Mouse (Mus musculus): ENCODE measurements around the gene Cst6. TPM values are rescaled to one million over a fixed set of nuclear protein-coding genes. Genes with fewer than 3 reads are reported as not detected.

The Cst6 gene
- polyA plus RNA-seq, 1 experiment from 2014 or later: 0.69 TPM

- H3K4me1 ChIP-seq (ENCODE audit: control insufficient read depth, insufficient read depth, low read length): no peaks in the 10 kb centered on the region
- DNase-seq (ENCODE audit: low spot score) (no peak), ATAC-seq (replicated peaks; ENCODE audit: insufficient number of reproducible peaks, low FRiP score, low TSS enrichment, low read depth) (no peak)
- no peak overlapping the region for H3K4me3 ChIP-seq (ENCODE audit: low read depth, low read length)
- H3K27me3 ChIP-seq (ENCODE audit: control insufficient read depth, insufficient read depth, low read length): no peaks in the 10 kb centered on the region
- H3K4me2 ChIP-seq (ENCODE audit: low read depth, low read length): no peak overlapping the region
- H3K9ac ChIP-seq (replicated peaks; ENCODE audit: low read length): no peak overlapping the region
- no peaks in the 10 kb centered on the region for H3K9me3 ChIP-seq (replicated peaks; ENCODE audit: control insufficient read depth, low read length)
- 72% methylated on average over 19 of the region's 19 CpGs for WGBS
- no peaks in the 10 kb centered on the region for H3K36me3 ChIP-seq (replicated peaks; ENCODE audit: control insufficient read depth, insufficient read depth, low read depth, low read length)
- H3K27ac ChIP-seq (replicated peaks; ENCODE audit: low read depth, low read length): no peak overlapping the region
Observed at GRCm38 (mm10) chr19:5327970-5328369, 21.4 kb downstream of the Cst6 start.

- no peaks in the 10 kb centered on the region for H3K4me1 ChIP-seq (ENCODE audit: control insufficient read depth, insufficient read depth, low read length)
- no peaks in the 10 kb centered on the region for H3K9me3 ChIP-seq (replicated peaks; ENCODE audit: control insufficient read depth, low read length)
- H3K4me3 ChIP-seq (ENCODE audit: low read depth, low read length): no peak overlapping the region
- 67% methylated on average over 17 of the region's 17 CpGs for WGBS
- no peak overlapping the region for H3K9ac ChIP-seq (replicated peaks; ENCODE audit: low read length)
- H3K27ac ChIP-seq (replicated peaks; ENCODE audit: low read depth, low read length): no peak overlapping the region
- ATAC-seq (replicated peaks; ENCODE audit: insufficient number of reproducible peaks, low FRiP score, low TSS enrichment, low read depth) (no peak), DNase-seq (ENCODE audit: low spot score) (no peak)
- no peaks in the 10 kb centered on the region for H3K36me3 ChIP-seq (replicated peaks; ENCODE audit: control insufficient read depth, insufficient read depth, low read depth, low read length)
- H3K4me2 ChIP-seq (ENCODE audit: low read depth, low read length): no peak overlapping the region
- no peaks in the 10 kb centered on the region for H3K27me3 ChIP-seq (ENCODE audit: control insufficient read depth, insufficient read depth, low read length)
Observed at GRCm38 (mm10) chr19:5323801-5324200, 25.6 kb downstream of the Cst6 start.

GRCm38 (mm10) chr19:5313189-5313588 is 36.2 kb downstream of the Cst6 start:
- H3K36me3 ChIP-seq (replicated peaks; ENCODE audit: control insufficient read depth, insufficient read depth, low read depth, low read length): no peaks in the 10 kb centered on the region
- 88% methylated on average over 8 of the region's 8 CpGs for WGBS
- H3K9ac ChIP-seq (replicated peaks; ENCODE audit: low read length): no peak overlapping the region
- no peaks in the 10 kb centered on the region for H3K27me3 ChIP-seq (ENCODE audit: control insufficient read depth, insufficient read depth, low read length)
- DNase-seq (ENCODE audit: low spot score) (no peak), ATAC-seq (replicated peaks; ENCODE audit: insufficient number of reproducible peaks, low FRiP score, low TSS enrichment, low read depth) (no peak)
- no peak overlapping the region for H3K27ac ChIP-seq (replicated peaks; ENCODE audit: low read depth, low read length)
- H3K4me3 ChIP-seq (ENCODE audit: low read depth, low read length): no peak overlapping the region
- H3K4me2 ChIP-seq (ENCODE audit: low read depth, low read length): no peak overlapping the region
- H3K4me1 ChIP-seq (ENCODE audit: control insufficient read depth, insufficient read depth, low read length): no peaks in the 10 kb centered on the region
- peaks cover 3% of the 10 kb centered on the region; the same call in 1 of the 2 replicates for H3K9me3 ChIP-seq (replicated peaks; ENCODE audit: control insufficient read depth, low read length)

- Histone ChIP-seq H3K27ac (replicated peaks; ENCODE audit: low read depth, low read length) (no peak overlapping the region), H3K4me2 (ENCODE audit: low read depth, low read length) (no peak overlapping the region), H3K9me3 (replicated peaks; ENCODE audit: control insufficient read depth, low read length) (no peaks in the 10 kb centered on the region; the same call in 1 of the 2 replicates), H3K4me3 (ENCODE audit: low read depth, low read length) (no peak overlapping the region), H3K9ac (replicated peaks; ENCODE audit: low read length) (no peak overlapping the region), H3K36me3 (replicated peaks; ENCODE audit: control insufficient read depth, insufficient read depth, low read depth, low read length) (no peaks in the 10 kb centered on the region; the same call in 1 of the 2 replicates), H3K4me1 (ENCODE audit: control insufficient read depth, insufficient read depth, low read length) (0 out of 2 replicates have a peak, but pooled peaks cover 2% of the 10 kb centered on the region), H3K27me3 (ENCODE audit: control insufficient read depth, insufficient read depth, low read length) (no peaks in the 10 kb centered on the region)
- no peak for ATAC-seq (replicated peaks; ENCODE audit: insufficient number of reproducible peaks, low FRiP score, low TSS enrichment, low read depth)
- WGBS: 79% methylated on average over 7 of the region's 7 CpGs
- DNase-seq (ENCODE audit: low spot score): peak; percentile 48
Observed at GRCm38 (mm10) chr19:5309025-5309424, 40.3 kb downstream of the Cst6 start.

GRCm38 (mm10) chr19:5306968-5307734 is 42.2 kb downstream of the Cst6 start:
- Histone ChIP-seq H3K9me3 (replicated peaks; ENCODE audit: control insufficient read depth, low read length) (no peaks in the 10 kb centered on the region; the same call in 1 of the 2 replicates), H3K9ac (replicated peaks; ENCODE audit: low read length) (peak overlapping the region; percentile 13; the same call in 1 of the 2 replicates), H3K27me3 (ENCODE audit: control insufficient read depth, insufficient read depth, low read length) (no peaks in the 10 kb centered on the region), H3K27ac (replicated peaks; ENCODE audit: low read depth, low read length) (no peak overlapping the region), H3K4me1 (ENCODE audit: control insufficient read depth, insufficient read depth, low read length) (0 out of 2 replicates have a peak, but pooled peaks cover 2% of the 10 kb centered on the region), H3K4me2 (ENCODE audit: low read depth, low read length) (peak overlapping the region; percentile 36), H3K36me3 (replicated peaks; ENCODE audit: control insufficient read depth, insufficient read depth, low read depth, low read length) (no peaks in the 10 kb centered on the region; the same call in none of the 2 replicates), H3K4me3 (ENCODE audit: low read depth, low read length) (0 out of 2 replicates have a peak overlapping the region, but pooled peaks have one; percentile 14)
- ATAC-seq (replicated peaks; ENCODE audit: insufficient number of reproducible peaks, low FRiP score, low TSS enrichment, low read depth): no peak
- WGBS: 35% methylated on average over 98 of the region's 98 CpGs
- peak; percentile 39 for DNase-seq (ENCODE audit: low spot score)

- no peak overlapping the region for H3K9ac ChIP-seq (replicated peaks; ENCODE audit: low read length)
- H3K36me3 ChIP-seq (replicated peaks; ENCODE audit: control insufficient read depth, insufficient read depth, low read depth, low read length): no peaks in the 10 kb centered on the region; the same call in none of the 2 replicates
- no peak overlapping the region for H3K4me3 ChIP-seq (ENCODE audit: low read depth, low read length)
- H3K9me3 ChIP-seq (replicated peaks; ENCODE audit: control insufficient read depth, low read length): no peaks in the 10 kb centered on the region; the same call in 1 of the 2 replicates
- H3K4me2 ChIP-seq (ENCODE audit: low read depth, low read length): no peak overlapping the region
- H3K4me1 ChIP-seq (ENCODE audit: control insufficient read depth, insufficient read depth, low read length): 0 out of 2 replicates have a peak, but pooled peaks cover 2% of the 10 kb centered on the region
- no peak for DNase-seq (ENCODE audit: low spot score)
- no peak for ATAC-seq (replicated peaks; ENCODE audit: insufficient number of reproducible peaks, low FRiP score, low TSS enrichment, low read depth)
- 82% methylated on average over 6 of the region's 6 CpGs for WGBS
- H3K27ac ChIP-seq (replicated peaks; ENCODE audit: low read depth, low read length): no peak overlapping the region
- no peaks in the 10 kb centered on the region for H3K27me3 ChIP-seq (ENCODE audit: control insufficient read depth, insufficient read depth, low read length)
Observed at GRCm38 (mm10) chr19:5306279-5306678, 43.1 kb downstream of the Cst6 start.

- Histone ChIP-seq H3K9me3 (replicated peaks; ENCODE audit: control insufficient read depth, low read length) (no peaks in the 10 kb centered on the region; the same call in 1 of the 2 replicates), H3K27me3 (ENCODE audit: control insufficient read depth, insufficient read depth, low read length) (no peaks in the 10 kb centered on the region), H3K27ac (replicated peaks; ENCODE audit: low read depth, low read length) (no peak overlapping the region), H3K4me1 (ENCODE audit: control insufficient read depth, insufficient read depth, low read length) (0 out of 2 replicates have a peak, but pooled peaks cover 2% of the 10 kb centered on the region), H3K9ac (replicated peaks; ENCODE audit: low read length) (no peak overlapping the region), H3K36me3 (replicated peaks; ENCODE audit: control insufficient read depth, insufficient read depth, low read depth, low read length) (no peaks in the 10 kb centered on the region; the same call in none of the 2 replicates), H3K4me2 (ENCODE audit: low read depth, low read length) (no peak overlapping the region), H3K4me3 (ENCODE audit: low read depth, low read length) (no peak overlapping the region)
- peak; percentile 71 for DNase-seq (ENCODE audit: low spot score)
- no peak for ATAC-seq (replicated peaks; ENCODE audit: insufficient number of reproducible peaks, low FRiP score, low TSS enrichment, low read depth)
- 16% methylated on average over 4 of the region's 4 CpGs for WGBS
Observed at GRCm38 (mm10) chr19:5302455-5302854, 46.9 kb downstream of the Cst6 start.

- WGBS: 83% methylated on average over 6 of the region's 6 CpGs
Observed at GRCm38 (mm10) chr19:5300588-5300987, 48.8 kb downstream of the Cst6 start.

More at GRCm38 (mm10) chr19:5300588-5300987, 48.8 kb downstream of the Cst6 start:
- Histone ChIP-seq H3K27me3 (ENCODE audit: control insufficient read depth, insufficient read depth, low read length) (no peaks in the 10 kb centered on the region), H3K9ac (replicated peaks; ENCODE audit: low read length) (no peak overlapping the region), H3K36me3 (replicated peaks; ENCODE audit: control insufficient read depth, insufficient read depth, low read depth, low read length) (no peaks in the 10 kb centered on the region; the same call in none of the 2 replicates), H3K4me1 (ENCODE audit: control insufficient read depth, insufficient read depth, low read length) (no peaks in the 10 kb centered on the region), H3K9me3 (replicated peaks; ENCODE audit: control insufficient read depth, low read length) (no peaks in the 10 kb centered on the region), H3K27ac (replicated peaks; ENCODE audit: low read depth, low read length) (no peak overlapping the region), H3K4me2 (ENCODE audit: low read depth, low read length) (no peak overlapping the region), H3K4me3 (ENCODE audit: low read depth, low read length) (no peak overlapping the region)
- ATAC-seq (replicated peaks; ENCODE audit: insufficient number of reproducible peaks, low FRiP score, low TSS enrichment, low read depth) (no peak), DNase-seq (ENCODE audit: low spot score) (no peak)
